Mouse (Mus musculus) liver, embryonic 13.5 days (tissue): ENCODE measurements around the gene Kpnb1. TPM values are rescaled to one million over a fixed set of nuclear protein-coding genes. Genes with fewer than 3 reads are reported as not detected.

Experiments used
- ATAC-seq: fragments of 200-750 bp; cut with Nextera tagmentation; 2 replicates; pipeline ENCODE4 v1.8.0; 2017; ENCODE audit warnings: low read depth, mild to moderate bottlenecking, moderate number of reproducible peaks, moderate library complexity
- DNase-seq: peaks from one replicate; pipeline ENCODE4 v3.0.0; 2022
- H3K27ac ChIP-seq: fragments of 300-500 bp; sonication (generic); 2 replicates; pipeline ENCODE4 v1.5.1; 2015; ENCODE audit warnings: moderate library complexity, mild to moderate bottlenecking, inconsistent platforms
- H3K27me3 ChIP-seq: fragments of 300-500 bp; sonication (generic); 2 replicates; pipeline ENCODE4 v1.6.1; 2015; ENCODE audit warnings: mild to moderate bottlenecking, inconsistent platforms
- H3K36me3 ChIP-seq: fragments of 300-500 bp; sonication (generic); 2 replicates; pipeline ENCODE4 v1.6.1; 2015; ENCODE audit warnings: mild to moderate bottlenecking, inconsistent platforms
- H3K4me1 ChIP-seq: fragments of 300-500 bp; sonication (generic); replicated peaks from 2 replicates; pipeline ENCODE4 v1.6.1; 2015; ENCODE audit warnings: inconsistent platforms
- H3K4me2 ChIP-seq: fragments of 300-500 bp; sonication (generic); 2 replicates; pipeline ENCODE4 v1.6.1; 2015; ENCODE audit warnings: inconsistent platforms, mild to moderate bottlenecking, moderate library complexity
- H3K4me3 ChIP-seq: fragments of 300-500 bp; sonication (generic); replicated peaks from 2 replicates; pipeline ENCODE4 v1.5.1; 2015; ENCODE audit warnings: mild to moderate bottlenecking, inconsistent platforms
- H3K9ac ChIP-seq: fragments of 300-500 bp; sonication (generic); 2 replicates; pipeline ENCODE4 v1.6.1; 2015; ENCODE audit warnings: mild to moderate bottlenecking, inconsistent platforms
- H3K9me3 ChIP-seq: fragments of 300-500 bp; sonication (generic); replicated peaks from 2 replicates; pipeline ENCODE4 v1.6.1; 2016; ENCODE audit warnings: inconsistent platforms
- WGBS: fragments of 180-500 bp; shearing (Covaris S2); methylation state at CpG from one replicate; pipeline ENCODE4 v1.1.7; 2015; ENCODE audit not compliant: insufficient replicate concordance; 5-methylcytosine and 5-hydroxymethylcytosine counted together
- polyA plus RNA-seq: library from polyadenylated mRNA; unstranded; fragments of >200 nt; fragmentation: Nextera tagmentation; extraction: Ambion mirVana; gene quantifications from 2 replicates; pipeline ENCODE4 v1.2.1, GENCODE M21; 2015

Gene Kpnb1
- polyA plus RNA-seq, 1 experiment from 2014 or later: 29.2 TPM

DNA sequence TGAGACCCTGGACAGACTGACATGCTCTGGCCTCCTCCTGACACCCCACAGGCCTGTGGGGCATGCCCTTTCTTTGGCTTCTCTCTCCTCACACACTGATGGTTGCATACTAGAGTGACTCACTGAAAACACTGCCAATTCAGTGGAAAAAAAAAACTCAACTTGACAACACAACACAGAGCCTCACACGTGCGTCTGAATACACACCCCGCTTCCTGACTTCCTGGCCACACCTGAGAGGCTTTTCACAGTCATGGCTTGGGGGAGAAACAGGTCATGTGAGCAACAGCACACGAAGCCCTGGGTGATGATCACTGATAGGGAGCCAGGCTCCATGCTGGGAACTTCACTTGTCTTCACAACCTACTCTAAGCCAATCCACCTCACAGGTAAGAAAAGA, 46.9 kb downstream of the Kpnb1 start:
- ATAC-seq (no peak), DNase-seq (no peak)

DNA sequence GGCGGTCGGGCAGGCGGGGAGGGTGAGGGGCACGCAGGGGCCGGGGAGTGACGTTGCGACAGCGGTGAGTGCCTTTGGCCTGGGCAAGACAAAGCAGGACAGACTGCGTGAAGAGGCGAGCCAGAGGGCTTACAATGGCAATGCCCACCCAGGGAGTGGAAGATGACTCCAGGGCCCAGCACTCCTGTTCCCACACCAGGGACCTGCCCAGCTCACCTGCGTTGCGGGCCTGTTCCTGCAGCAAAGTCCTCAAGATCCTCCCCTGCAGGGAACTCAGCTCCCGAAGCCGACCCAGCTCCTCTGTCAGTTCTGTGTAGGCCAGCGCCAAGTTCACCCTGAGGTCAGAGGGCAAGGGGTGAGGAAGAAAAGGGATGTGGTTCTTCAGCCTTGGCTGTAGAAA, 48.4 kb downstream of the Kpnb1 start:
- H3K4me2 ChIP-seq: peak overlapping the region; percentile 43; the same call in 1 of the 2 replicates
- peaks cover 5% of the 10 kb centered on the region; the same call in 1 of the 2 replicates for H3K36me3 ChIP-seq
- DNase-seq (no peak), ATAC-seq (no peak)
- no peak overlapping the region for H3K9ac ChIP-seq
- H3K27me3 ChIP-seq: peaks cover 48% of the 10 kb centered on the region
- WGBS: 79% methylated on average over 15 of the region's 15 CpGs
- 0 out of 2 replicates have a peak overlapping the region, but pooled peaks have one; percentile 21 for H3K4me3 ChIP-seq
- H3K4me1 ChIP-seq: peaks cover 26% of the 10 kb centered on the region
- no peak overlapping the region for H3K27ac ChIP-seq
- no peaks in the 10 kb centered on the region for H3K9me3 ChIP-seq

More for the DNA sequence above, 46.9 kb downstream of the Kpnb1 start:
- Histone ChIP-seq H3K9ac (no peak overlapping the region), H3K27me3 (peaks cover 39% of the 10 kb centered on the region), H3K4me3 (no peak overlapping the region), H3K36me3 (peaks cover 8% of the 10 kb centered on the region; the same call in 1 of the 2 replicates), H3K4me1 (peaks cover 26% of the 10 kb centered on the region), H3K9me3 (no peaks in the 10 kb centered on the region), H3K27ac (no peak overlapping the region), H3K4me2 (no peak overlapping the region)
- 59% methylated on average over 4 of the region's 4 CpGs for WGBS

DNA sequence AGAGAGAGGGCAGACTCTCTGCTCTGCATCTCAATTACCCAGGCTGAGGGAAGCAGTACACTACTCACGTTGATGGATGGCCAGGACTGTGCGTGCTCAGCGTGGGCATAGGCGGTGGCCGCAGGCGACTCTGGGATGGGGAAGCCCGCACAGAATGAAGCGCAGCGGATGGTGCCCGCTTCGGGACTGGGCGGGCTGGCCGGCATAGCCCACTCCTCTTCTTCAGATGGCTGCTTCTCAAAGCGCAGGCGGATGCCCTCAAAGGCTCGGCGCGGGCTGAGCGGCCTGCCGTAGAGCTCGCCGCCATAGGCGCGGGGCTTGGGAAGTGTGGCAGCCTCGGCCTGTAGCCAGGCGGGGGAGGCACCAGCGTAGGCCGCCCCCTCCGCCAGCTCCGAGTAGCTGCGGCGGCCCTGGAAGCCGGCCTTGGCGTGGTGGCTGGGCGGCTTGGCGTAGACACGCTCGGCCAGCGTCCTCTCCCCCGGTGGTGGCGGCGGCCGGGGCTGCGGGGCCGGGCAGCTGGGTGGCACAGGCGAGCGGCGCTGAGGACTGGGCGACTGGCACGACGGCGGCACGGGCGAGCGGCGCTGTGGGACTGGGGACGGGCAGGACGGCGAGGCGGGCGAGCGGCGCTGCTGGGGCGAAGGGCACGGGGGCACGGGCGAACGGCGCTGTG, 49.0 kb downstream of the Kpnb1 start:
- Histone ChIP-seq H3K36me3 (peaks cover 5% of the 10 kb centered on the region; the same call in 1 of the 2 replicates), H3K4me2 (peak overlapping the region; percentile 43), H3K4me1 (peaks cover 26% of the 10 kb centered on the region), H3K27me3 (peaks cover 53% of the 10 kb centered on the region), H3K4me3 (peak overlapping the region; percentile 21; the same call in 1 of the 2 replicates), H3K27ac (no peak overlapping the region), H3K9me3 (no peaks in the 10 kb centered on the region), H3K9ac (no peak overlapping the region)
- ATAC-seq (no peak; the same call in 1 of the 2 replicates), DNase-seq (no peak)
- 81% methylated on average over 69 of the region's 69 CpGs for WGBS

DNA sequence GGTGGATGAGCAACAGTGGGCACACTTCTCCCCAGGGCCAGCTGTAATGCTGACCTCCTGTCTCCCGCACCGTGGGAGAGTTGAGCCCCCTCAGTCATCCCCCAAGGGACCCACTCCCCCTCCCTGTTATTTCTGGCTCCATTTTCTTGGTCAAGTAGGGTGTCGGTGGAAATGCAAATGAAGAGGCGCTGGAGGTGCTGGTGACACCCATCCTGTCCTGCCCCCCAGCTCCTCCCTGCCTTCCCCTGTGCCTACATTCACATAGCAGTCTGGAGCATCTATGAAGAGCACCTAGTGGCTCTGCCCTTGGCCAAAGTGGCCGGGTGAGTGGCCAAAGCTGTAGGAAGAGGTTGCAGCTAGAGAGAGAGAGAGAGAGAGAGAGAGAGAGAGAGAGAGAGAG, 54.4 kb downstream of the Kpnb1 start:
- H3K4me2 ChIP-seq: no peak overlapping the region
- no peak overlapping the region for H3K4me3 ChIP-seq
- no peak overlapping the region for H3K27ac ChIP-seq
- H3K27me3 ChIP-seq: peaks cover 60% of the 10 kb centered on the region
- H3K9me3 ChIP-seq: no peaks in the 10 kb centered on the region
- no peak overlapping the region for H3K9ac ChIP-seq
- peaks cover 9% of the 10 kb centered on the region for H3K4me1 ChIP-seq
- WGBS: 41% methylated on average over 5 of the region's 5 CpGs
- DNase-seq (no peak), ATAC-seq (no peak)
- no peaks in the 10 kb centered on the region for H3K36me3 ChIP-seq

- H3K4me3 ChIP-seq: no peak overlapping the region
- H3K27me3 ChIP-seq: peaks cover 50% of the 10 kb centered on the region
- no peak for ATAC-seq
- no peak overlapping the region for H3K9ac ChIP-seq
- 23% methylated on average over 6 of the region's 6 CpGs for WGBS
- H3K9me3 ChIP-seq: no peaks in the 10 kb centered on the region
- no peak overlapping the region for H3K27ac ChIP-seq
- no peak overlapping the region for H3K4me2 ChIP-seq
- no peaks in the 10 kb centered on the region for H3K36me3 ChIP-seq
- H3K4me1 ChIP-seq: peaks cover 8% of the 10 kb centered on the region
- no peak for DNase-seq
Observed at GRCm38 (mm10) chr11:97132185-97132584, 55.5 kb downstream of the Kpnb1 start.

DNA sequence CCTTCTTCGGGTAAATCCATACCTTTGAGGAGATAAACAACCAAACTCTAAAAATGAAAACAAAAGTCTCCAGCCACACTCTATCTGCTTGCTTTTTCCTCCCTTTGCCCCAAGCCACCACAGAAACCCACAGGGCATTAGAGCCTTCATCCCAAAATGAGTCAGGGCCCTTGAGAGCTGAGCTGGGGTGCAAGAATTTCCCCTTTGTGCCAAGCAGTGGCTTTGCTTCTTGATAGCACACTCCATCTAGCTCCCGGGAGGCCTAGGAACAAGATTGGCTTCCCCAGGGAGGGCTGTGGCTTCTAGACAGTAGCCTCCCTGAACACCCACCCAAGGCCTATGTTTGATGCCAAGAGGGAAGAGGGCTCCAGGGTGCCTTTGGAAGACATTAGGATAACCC, 56.0 kb downstream of the Kpnb1 start:
- Histone ChIP-seq H3K27me3 (peaks cover 49% of the 10 kb centered on the region), H3K9me3 (no peaks in the 10 kb centered on the region), H3K4me1 (peaks cover 13% of the 10 kb centered on the region), H3K4me3 (no peak overlapping the region), H3K27ac (no peak overlapping the region), H3K4me2 (no peak overlapping the region), H3K9ac (no peak overlapping the region), H3K36me3 (no peaks in the 10 kb centered on the region)
- ATAC-seq: no peak
- no peak for DNase-seq
- 49% methylated on average over 2 of the region's 2 CpGs for WGBS

GRCm38 (mm10) chr11:97130318-97130717, 57.4 kb downstream of the Kpnb1 start:
- Histone ChIP-seq H3K4me2 (no peak overlapping the region), H3K27me3 (peaks cover 60% of the 10 kb centered on the region)
- 62% methylated on average over 7 of the region's 7 CpGs for WGBS

GRCm38 (mm10) chr11:97128956-97129355, 58.7 kb downstream of the Kpnb1 start:
- WGBS: 10% methylated on average over 3 of the region's 3 CpGs
- Histone ChIP-seq H3K36me3 (no peaks in the 10 kb centered on the region), H3K27ac (no peak overlapping the region), H3K4me3 (no peak overlapping the region), H3K27me3 (peaks cover 54% of the 10 kb centered on the region), H3K4me2 (no peak overlapping the region), H3K9me3 (no peaks in the 10 kb centered on the region), H3K4me1 (peaks cover 15% of the 10 kb centered on the region), H3K9ac (no peak overlapping the region)
- DNase-seq: no peak
- ATAC-seq: no peak

More at GRCm38 (mm10) chr11:97130318-97130717, 57.4 kb downstream of the Kpnb1 start:
- Histone ChIP-seq H3K4me1 (peaks cover 15% of the 10 kb centered on the region), H3K9ac (no peak overlapping the region), H3K27ac (no peak overlapping the region), H3K36me3 (no peaks in the 10 kb centered on the region), H3K9me3 (no peaks in the 10 kb centered on the region), H3K4me3 (no peak overlapping the region)
- DNase-seq: no peak
- ATAC-seq: no peak

- DNase-seq (no peak), ATAC-seq (no peak)
- Histone ChIP-seq H3K4me1 (peaks cover 19% of the 10 kb centered on the region), H3K4me3 (peak overlapping the region; percentile 53), H3K27me3 (peaks cover 43% of the 10 kb centered on the region), H3K9ac (peak overlapping the region; percentile 54; the same call in 1 of the 2 replicates), H3K27ac (no peak overlapping the region), H3K9me3 (no peaks in the 10 kb centered on the region), H3K4me2 (peak overlapping the region; percentile 73), H3K36me3 (no peaks in the 10 kb centered on the region)
- WGBS: 26% methylated on average over 19 of the region's 19 CpGs
Observed at GRCm38 (mm10) chr11:97127470-97128223, 60.0 kb downstream of the Kpnb1 start.

- DNase-seq (peak; percentile 51), ATAC-seq (peak; percentile 71)
- Histone ChIP-seq H3K36me3 (no peaks in the 10 kb centered on the region), H3K4me2 (peak overlapping the region; percentile 73), H3K9me3 (no peaks in the 10 kb centered on the region), H3K9ac (peak overlapping the region; percentile 54; the same call in 1 of the 2 replicates), H3K4me3 (peak overlapping the region; percentile 53), H3K27ac (no peak overlapping the region), H3K27me3 (peaks cover 36% of the 10 kb centered on the region), H3K4me1 (peaks cover 19% of the 10 kb centered on the region)
- WGBS: 2% methylated on average over 32 of the region's 32 CpGs
Observed at GRCm38 (mm10) chr11:97126645-97127468, 60.8 kb downstream of the Kpnb1 start.
